Mouse (Mus musculus): ENCODE measurements at regions not wholly inside any gene's neighbourhood (a gene's known extent, or its start where the extent isn't known, plus 50 kb on each side); places are given as distances from the start of the nearest gene placed in this dataset.

DNA sequence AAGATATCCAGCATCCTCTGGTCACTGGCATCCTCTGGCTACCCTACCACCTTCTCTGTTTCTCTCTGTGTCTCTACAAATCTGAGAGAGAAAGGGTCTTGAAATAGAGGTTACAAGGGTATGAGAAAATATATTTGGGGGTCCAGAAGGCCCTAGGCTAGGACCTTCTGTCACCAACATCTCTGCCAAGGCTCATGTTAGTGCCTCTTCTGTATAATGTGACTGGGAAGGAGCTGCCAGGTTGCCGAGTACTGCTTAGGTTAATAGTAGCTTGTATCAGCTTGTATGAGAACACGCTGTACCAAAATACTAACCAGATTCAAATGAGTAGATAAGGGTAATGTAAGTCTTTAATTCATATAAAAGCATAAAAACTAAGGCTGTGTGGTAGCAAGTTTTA is 929.0 kb downstream of the Epha4 start:
- intact Hi-C loops (cut with DNase I), result no loop called here
- DNase-seq, result no peak

GRCm38 (mm10) chr1:76625831-76626230 is 889.1 kb downstream of the Epha4 start:
- intact Hi-C loops (cut with DNase I), result no loop called here
- no peak for DNase-seq

GRCm38 (mm10) chr1:76629861-76630260 is 885.0 kb downstream of the Epha4 start:
- DNase-seq, result no peak
- intact Hi-C loops (cut with DNase I), result loop anchor here (2.0 kb wide), 1 partner anchor 885 kb away; the partner anchor contains the start of gene Epha4

GRCm38 (mm10) chr1:76634071-76634470 is 880.8 kb downstream of the Epha4 start:
- intact Hi-C loops (cut with DNase I), result no loop called here
- no peak for DNase-seq

DNA sequence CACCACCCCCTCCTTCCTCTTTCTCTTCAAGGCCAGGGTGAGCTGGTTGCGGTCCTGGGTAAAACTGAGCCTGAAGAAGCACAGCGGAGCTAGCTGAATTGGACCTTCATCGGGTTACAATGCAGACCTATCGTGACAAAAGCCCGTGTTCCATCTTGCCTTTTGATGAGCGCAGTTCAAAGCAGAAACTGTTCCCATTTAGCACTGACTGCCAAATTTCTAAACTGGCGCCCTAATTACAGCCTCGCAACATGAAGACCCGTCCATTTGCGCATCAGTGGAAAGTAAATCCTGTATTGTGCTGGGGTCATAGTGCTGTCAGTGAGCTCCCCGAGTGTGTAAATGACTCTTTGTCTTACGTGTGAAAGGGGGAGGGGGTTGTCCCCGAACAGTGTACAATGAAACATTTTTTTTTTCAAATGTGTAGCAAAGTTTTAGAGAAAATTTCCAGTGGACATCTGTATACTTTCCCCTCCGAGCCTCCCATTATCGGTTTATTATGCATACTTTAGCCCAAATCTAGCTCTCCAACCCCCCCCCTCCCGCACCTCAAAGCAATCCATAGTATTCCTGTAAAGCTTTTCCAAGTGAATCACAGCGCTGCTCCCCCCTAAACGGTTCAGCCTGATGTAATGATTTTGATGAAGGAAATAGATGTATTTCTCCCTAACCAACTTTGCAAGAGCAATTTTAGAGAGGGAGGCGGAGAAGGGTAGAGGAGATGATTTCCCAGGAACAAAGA is 877.4 kb downstream of the Epha4 start:
- intact Hi-C loops (cut with DNase I), result no loop called here
- no peak for DNase-seq

- intact Hi-C loops (cut with DNase I), result no loop called here
- no peak for DNase-seq
These were observed 876.9 kb downstream of the Epha4 start for GRCm38 (mm10) chr1:76638010-76638400.

DNA sequence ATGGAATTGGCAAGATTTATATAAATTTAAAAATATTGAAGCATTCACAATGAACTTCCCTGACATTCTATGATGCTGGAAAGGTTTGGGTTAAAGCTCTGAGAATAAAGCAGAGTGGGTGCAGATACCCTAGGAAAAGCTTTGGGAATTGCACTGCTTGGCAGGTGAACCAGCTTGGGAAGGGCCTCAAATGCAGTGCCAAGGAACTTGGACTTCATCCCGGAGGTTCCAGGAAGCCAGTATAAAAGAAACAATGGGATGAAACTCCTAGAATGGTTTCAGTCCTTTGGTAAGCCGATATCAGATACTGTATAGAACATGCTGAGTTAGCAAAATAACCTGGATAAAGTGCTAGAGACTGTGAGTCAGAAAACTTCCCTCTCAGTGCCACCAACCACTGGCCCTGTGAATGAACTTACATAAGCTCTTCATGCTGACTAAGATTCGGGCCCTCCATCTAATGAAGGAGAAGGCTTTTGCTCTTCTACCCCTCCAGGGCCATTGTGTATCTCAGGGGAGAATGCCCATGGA is 873.6 kb downstream of the Epha4 start:
- DNase-seq, result peak; percentile 7 to 25

GRCm38 (mm10) chr1:76642703-76643102 is 872.2 kb downstream of the Epha4 start:
- intact Hi-C loops (cut with DNase I), result no loop called here

More for the DNA sequence above, 873.6 kb downstream of the Epha4 start:
- intact Hi-C loops (cut with DNase I), result no loop called here

DNA sequence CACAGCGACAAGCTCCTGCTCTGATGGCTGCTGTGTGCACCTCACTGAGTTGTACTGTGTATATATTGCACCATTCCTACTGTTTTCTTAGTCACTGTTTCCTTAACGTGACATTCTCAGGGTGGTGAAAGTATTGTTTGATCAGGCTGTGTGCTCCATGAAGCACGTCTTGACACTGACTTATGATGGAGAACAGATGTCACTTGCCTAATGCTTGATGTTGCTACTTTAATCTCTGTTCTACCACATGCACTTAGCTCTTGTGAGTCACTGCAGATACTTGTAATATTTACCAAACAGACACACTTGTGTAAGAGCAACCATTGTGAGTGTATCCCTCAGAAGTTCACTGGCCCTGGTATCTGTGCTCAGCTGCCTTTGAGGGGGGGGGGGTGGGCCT is 870.0 kb downstream of the Epha4 start:
- intact Hi-C loops (cut with DNase I), result no loop called here
- no peak for DNase-seq

More at GRCm38 (mm10) chr1:76642703-76643102, 872.2 kb downstream of the Epha4 start:
- DNase-seq, result no peak

GRCm38 (mm10) chr1:76654826-76655225 is 860.1 kb downstream of the Epha4 start:
- intact Hi-C loops (cut with DNase I), result loop anchor here (5.0 kb wide), 1 partner anchor 427 kb away; no protein-coding TSS in a partner anchor
- no peak for DNase-seq

DNA sequence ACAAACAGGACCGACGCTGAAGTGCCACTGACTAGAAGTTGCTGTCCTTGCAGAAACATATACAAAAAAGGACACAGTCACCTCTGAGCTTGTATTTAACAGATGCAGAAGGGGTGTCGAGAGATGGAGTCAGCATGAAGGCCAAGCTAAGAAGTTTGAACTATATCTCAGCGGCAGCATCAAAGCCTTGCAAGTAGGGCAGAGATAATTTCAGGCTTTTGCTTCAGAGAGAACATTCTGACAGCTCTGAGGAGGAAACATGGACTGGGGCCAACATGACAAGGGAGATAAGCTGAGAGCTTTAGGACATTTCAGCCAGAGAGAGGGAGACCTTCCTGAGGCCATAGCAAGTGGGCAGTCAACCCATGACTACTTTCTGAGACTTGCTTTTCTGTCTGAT is 856.7 kb downstream of the Epha4 start:
- peak; percentile 38 to 51 for DNase-seq
- intact Hi-C loops (cut with DNase I), result loop anchor here (5.0 kb wide), 1 partner anchor 424 kb away; no protein-coding TSS in a partner anchor

GRCm38 (mm10) chr1:76660146-76660545 is 854.7 kb downstream of the Epha4 start:
- DNase-seq, result no peak
- intact Hi-C loops (cut with DNase I), result no loop called here

GRCm38 (mm10) chr1:76664381-76664780 is 850.5 kb downstream of the Epha4 start:
- DNase-seq, result no peak
- intact Hi-C loops (cut with DNase I), result no loop called here

DNA sequence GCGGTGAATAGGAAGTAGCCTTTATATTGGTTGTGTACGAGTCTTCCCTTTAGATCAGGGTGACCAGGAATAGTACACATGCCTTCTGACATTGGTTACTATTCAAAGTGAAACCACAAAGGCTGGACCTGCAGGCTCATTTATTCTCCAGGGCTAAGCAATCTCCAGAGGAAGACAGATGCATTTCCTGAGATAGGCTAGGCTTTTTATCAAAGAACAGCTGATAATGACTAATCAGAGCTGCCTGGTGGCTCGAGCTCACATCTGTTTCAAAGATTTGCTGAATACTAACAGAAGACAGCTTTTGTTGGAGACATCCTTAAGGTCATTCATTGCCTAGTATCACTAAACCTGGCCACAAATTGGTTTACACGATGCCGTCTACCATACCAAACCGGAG is 838.1 kb downstream of the Epha4 start:
- DNase-seq, result peak; percentile 3 to 5
- intact Hi-C loops (cut with DNase I), result no loop called here

- DNase-seq, result no peak
- intact Hi-C loops (cut with DNase I), result no loop called here
These were observed 809.3 kb downstream of the Epha4 start for GRCm38 (mm10) chr1:76705556-76705955.

GRCm38 (mm10) chr1:76717639-76718292 is 797.1 kb downstream of the Epha4 start:
- DNase-seq, result no peak
- intact Hi-C loops (cut with DNase I), result no loop called here

GRCm38 (mm10) chr1:76724453-76724852 is 790.4 kb downstream of the Epha4 start:
- DNase-seq, result peak; percentile 67 to 70
- intact Hi-C loops (cut with DNase I), result no loop called here

GRCm38 (mm10) chr1:76737003-76737402 is 777.9 kb downstream of the Epha4 start:
- intact Hi-C loops (cut with DNase I), result no loop called here
- DNase-seq, result no peak

DNA sequence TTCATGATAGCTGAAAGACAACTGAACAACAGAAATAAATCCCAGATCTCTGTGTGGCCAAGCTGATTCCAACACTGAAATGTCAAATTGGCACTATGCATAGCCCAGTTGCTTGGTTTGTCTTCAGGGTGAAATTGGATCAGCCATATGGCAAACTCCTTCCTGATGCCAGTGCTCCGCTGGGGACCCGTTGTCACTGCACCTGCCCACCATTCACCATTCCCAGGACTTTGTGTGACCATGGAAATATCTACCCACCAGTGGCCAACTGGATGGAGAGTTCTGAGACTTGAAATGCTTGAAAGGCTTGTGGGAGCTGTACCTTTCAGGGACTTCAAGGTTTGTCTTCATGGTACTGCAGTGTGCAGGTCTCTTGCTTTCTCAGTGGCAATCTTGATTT is 777.2 kb downstream of the Epha4 start:
- intact Hi-C loops (cut with DNase I), result no loop called here
- no peak for DNase-seq

GRCm38 (mm10) chr1:76772694-76773093 is 742.2 kb downstream of the Epha4 start:
- intact Hi-C loops (cut with DNase I), result no loop called here
- DNase-seq, result no peak

DNA sequence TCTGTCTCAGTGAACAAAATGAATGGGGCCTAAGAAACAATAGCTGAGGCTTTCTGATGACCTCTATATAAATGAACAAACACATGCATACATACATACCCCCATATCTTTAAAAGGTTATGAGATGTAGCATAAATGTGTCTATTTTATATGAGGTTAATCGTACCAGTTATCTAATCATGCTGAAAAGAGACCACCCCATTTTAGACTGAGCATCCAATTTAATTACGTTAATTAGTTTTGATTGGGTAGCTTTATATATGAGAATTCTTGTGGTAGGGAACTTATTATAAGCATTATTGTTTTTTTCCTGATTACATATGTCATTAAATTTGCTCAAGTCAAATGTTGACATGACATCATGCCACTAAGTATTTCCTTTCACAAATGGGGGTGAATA is 728.0 kb downstream of the Epha4 start:
- DNase-seq, result no peak
- intact Hi-C loops (cut with DNase I), result no loop called here

- intact Hi-C loops (cut with DNase I), result no loop called here
- DNase-seq, result no peak
These were observed 721.5 kb downstream of the Epha4 start for GRCm38 (mm10) chr1:76793438-76793837.

All from heart, postnatal 10 days (tissue).